Mouse (Mus musculus) heart, embryonic 10.5 days (tissue): ENCODE results near the gene Rbm5. TPM values are rescaled to one million over a fixed set of nuclear protein-coding genes. Genes with fewer than 3 reads are reported as not detected.
A peak's percentile ranks its signal among the peaks of the same experiment; 100 is the strongest.

Experiments
- DNase-seq: peaks from one replicate; pipeline ENCODE4 v3.0.0-alpha.2; 2017; ENCODE audit warnings: low spot score
- H3K27ac ChIP-seq: fragments of 300-500 bp; sonication (generic); 2 replicates; pipeline ENCODE4 v1.5.1; 2016; ENCODE audit warnings: mild to moderate bottlenecking
- H3K27me3 ChIP-seq: fragments of 300-500 bp; sonication (generic); 2 replicates; pipeline ENCODE4 v1.6.1; 2016; ENCODE audit warnings: mild to moderate bottlenecking; ENCODE audit not compliant: poor library complexity, insufficient read depth, severe bottlenecking
- H3K36me3 ChIP-seq: fragments of 300-500 bp; sonication (generic); 2 replicates; pipeline ENCODE4 v1.6.1; 2016; ENCODE audit warnings: mild to moderate bottlenecking, moderate library complexity
- H3K4me1 ChIP-seq: fragments of 300-500 bp; sonication (generic); 2 replicates; pipeline ENCODE4 v1.6.1; 2016; ENCODE audit warnings: mild to moderate bottlenecking
- H3K4me3 ChIP-seq: fragments of 300-500 bp; sonication (generic); 2 replicates; pipeline ENCODE4 v1.5.1; 2016; ENCODE audit warnings: mild to moderate bottlenecking, moderate library complexity
- H3K9me3 ChIP-seq: fragments of 300-500 bp; sonication (generic); 2 replicates; pipeline ENCODE4 v1.6.1; 2016; ENCODE audit warnings: mild to moderate bottlenecking, moderate library complexity
- WGBS: fragments of 180-500 bp; shearing (Covaris S2); methylation state at CpG from one replicate; pipeline ENCODE4 v1.1.7; 2016; 5-methylcytosine and 5-hydroxymethylcytosine counted together
- polyA plus RNA-seq: library from polyadenylated mRNA; unstranded; fragments of >200 nt; fragmentation: Nextera tagmentation; extraction: Ambion mirVana; gene quantifications from 2 replicates; pipeline ENCODE4 v1.2.1, GENCODE M21; 2016

Rbm5 gene
- polyA plus RNA-seq, 1 experiment from 2014 or later, result 159 TPM

- Histone ChIP-seq H3K27ac (no peak overlapping the region), H3K9me3 (no peaks in the 10 kb centered on the region), H3K4me1 (no peaks in the 10 kb centered on the region), H3K27me3 (no peaks in the 10 kb centered on the region), H3K4me3 (no peak overlapping the region), H3K36me3 (peaks cover 99% of the 10 kb centered on the region)
- WGBS, result 92% methylated on average over 3 of the region's 3 CpGs
- DNase-seq, result no peak
Measured at GRCm38 (mm10) chr9:107748063-107748462, 22.7 kb downstream of the Rbm5 start.

DNA sequence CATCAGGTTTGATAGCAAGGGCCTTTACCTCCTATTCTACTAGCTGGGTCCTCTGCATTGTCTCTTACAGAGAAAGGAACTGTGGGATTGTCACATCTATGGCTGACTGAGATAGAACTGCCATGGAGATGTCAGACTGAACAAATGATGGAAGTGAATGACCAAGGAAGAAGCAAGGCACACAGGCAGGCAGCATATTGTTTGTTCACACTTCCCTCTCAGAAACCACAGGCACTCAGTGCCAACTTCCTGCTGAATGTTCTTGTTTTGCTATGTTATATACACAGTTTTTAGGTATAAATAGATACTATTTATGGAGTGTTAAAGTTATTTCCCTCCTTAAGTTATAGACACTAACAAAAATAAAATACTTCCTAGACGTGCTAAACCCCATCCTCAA, 23.5 kb downstream of the Rbm5 start:
- Histone ChIP-seq H3K36me3 (peaks cover 99% of the 10 kb centered on the region), H3K4me3 (no peak overlapping the region), H3K9me3 (no peaks in the 10 kb centered on the region), H3K27me3 (no peaks in the 10 kb centered on the region), H3K4me1 (no peaks in the 10 kb centered on the region), H3K27ac (no peak overlapping the region)
- WGBS, result 94% methylated on average over 1 of the region's 1 CpGs
- no peak for DNase-seq

GRCm38 (mm10) chr9:107746679-107747078, 24.1 kb downstream of the Rbm5 start:
- no peak for DNase-seq
- H3K4me3 ChIP-seq, result no peak overlapping the region
- no peaks in the 10 kb centered on the region for H3K9me3 ChIP-seq
- no peaks in the 10 kb centered on the region for H3K4me1 ChIP-seq
- H3K36me3 ChIP-seq, result peaks cover 99% of the 10 kb centered on the region
- no peak overlapping the region for H3K27ac ChIP-seq
- 93% methylated on average over 3 of the region's 3 CpGs for WGBS
- no peaks in the 10 kb centered on the region for H3K27me3 ChIP-seq

DNA sequence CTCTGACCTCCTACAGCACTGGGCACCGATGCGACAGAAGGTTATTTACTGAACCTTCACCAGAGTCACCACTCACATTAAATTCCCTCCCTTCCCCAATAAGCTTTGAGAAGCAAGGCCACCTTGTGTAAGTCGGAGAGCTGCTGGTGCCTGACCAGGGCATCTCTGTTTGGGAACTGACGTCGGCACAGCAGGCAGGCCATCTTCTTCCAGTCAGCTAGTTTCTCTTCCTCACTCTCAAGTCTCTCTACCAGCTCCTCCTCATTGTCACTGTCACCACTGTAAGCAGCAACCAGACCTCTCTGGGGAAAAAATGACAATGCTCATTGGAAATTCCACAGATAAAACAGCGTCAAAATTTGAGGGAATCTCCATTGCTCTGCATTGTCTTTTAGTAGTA, 26.7 kb downstream of the Rbm5 start:
- no peak overlapping the region for H3K4me3 ChIP-seq
- DNase-seq, result no peak
- no peak overlapping the region for H3K27ac ChIP-seq
- no peaks in the 10 kb centered on the region for H3K4me1 ChIP-seq
- 93% methylated on average over 6 of the region's 6 CpGs for WGBS
- no peaks in the 10 kb centered on the region for H3K9me3 ChIP-seq
- no peaks in the 10 kb centered on the region for H3K27me3 ChIP-seq
- H3K36me3 ChIP-seq, result peaks cover 99% of the 10 kb centered on the region

DNA sequence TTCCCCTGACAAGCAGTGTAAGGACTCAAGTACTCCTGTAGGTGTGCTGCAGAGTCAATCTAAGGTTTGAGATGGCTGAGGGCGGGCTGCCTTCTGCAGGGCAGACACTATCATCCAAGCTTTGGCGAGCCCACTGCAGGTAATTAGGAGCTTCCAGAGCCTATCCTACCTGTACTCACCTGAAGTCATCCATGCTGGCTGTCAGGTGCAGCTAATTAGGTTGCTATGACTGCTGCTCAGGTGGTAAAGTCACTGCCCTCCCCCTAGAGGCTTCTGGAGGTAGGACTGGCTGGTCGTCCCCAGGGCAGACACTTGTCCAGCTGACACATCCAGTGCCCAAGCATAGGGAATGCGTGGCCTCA, 32.0 kb downstream of the Rbm5 start:
- H3K36me3 ChIP-seq, result peaks cover 56% of the 10 kb centered on the region
- no peak for DNase-seq

DNA sequence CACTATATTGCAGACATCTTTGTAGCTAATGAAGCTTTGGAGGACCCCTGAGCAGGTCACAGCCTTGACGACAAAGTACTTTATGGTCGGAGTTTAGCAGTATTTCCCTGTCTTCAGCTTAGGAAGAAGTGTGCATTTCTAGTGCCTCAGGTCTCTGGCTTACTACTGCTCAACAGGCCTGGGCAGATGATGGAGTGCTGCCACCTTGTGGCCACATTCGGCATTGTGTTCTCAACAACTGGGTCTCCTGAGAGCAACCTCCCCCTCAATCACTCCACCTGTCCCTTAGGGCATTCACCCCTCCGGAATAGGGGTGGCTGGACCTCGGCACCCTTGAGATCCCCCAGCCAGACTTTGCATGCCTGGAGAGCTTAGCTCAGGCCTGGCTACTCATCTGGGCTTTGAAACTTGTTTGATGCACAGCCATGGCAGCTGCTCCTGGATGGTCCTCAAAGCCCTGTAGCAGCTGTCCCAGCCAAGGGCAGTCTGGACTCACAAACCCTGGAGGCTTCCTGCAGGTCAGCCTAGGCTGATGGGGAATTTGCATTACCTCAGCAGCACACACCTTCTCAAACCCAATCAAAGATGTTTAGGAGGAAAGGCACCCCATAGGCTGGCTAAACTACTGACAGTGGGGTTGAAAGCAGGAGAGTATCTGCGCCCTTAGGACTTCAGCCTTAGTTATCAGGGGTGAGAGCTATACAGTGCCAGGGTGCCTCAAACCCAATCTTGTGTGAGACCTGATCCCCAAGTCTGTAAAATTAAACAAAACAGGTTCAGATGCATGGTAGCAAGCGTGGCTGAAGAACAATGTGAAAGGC, 32.6 kb downstream of the Rbm5 start:
- H3K27ac ChIP-seq, result no peak overlapping the region
- WGBS, result 24% methylated on average over 7 of the region's 7 CpGs

More for the DNA sequence above, 32.0 kb downstream of the Rbm5 start:
- no peaks in the 10 kb centered on the region for H3K9me3 ChIP-seq
- H3K27me3 ChIP-seq, result peaks cover 26% of the 10 kb centered on the region
- no peak overlapping the region for H3K4me3 ChIP-seq
- no peak overlapping the region for H3K27ac ChIP-seq
- WGBS, result 53% methylated on average over 4 of the region's 4 CpGs
- H3K4me1 ChIP-seq, result peaks cover 42% of the 10 kb centered on the region

DNA sequence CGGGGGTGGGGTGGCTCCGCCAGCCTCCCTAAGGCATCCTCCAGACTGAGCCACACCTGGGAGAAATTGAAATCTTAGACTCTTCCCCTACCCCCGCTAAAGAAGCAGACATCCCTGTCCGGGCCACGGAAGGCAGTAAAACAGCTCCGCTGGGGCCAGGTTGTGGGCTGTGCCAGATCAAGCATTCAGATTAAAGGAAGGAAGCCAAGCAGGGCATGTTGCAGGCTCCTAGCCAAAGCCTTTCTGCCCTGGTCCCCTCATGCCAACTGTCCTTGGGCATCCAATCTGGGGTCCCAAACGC, 34.7 kb downstream of the Rbm5 start:
- 0 out of 2 replicates have a peak overlapping the region, but pooled peaks have one; percentile 47 for H3K27ac ChIP-seq
- peaks cover 29% of the 10 kb centered on the region for H3K36me3 ChIP-seq
- WGBS, result 2% methylated on average over 7 of the region's 7 CpGs
- DNase-seq, result no peak
- peak overlapping the region; percentile 27 for H3K4me3 ChIP-seq
- peaks cover 26% of the 10 kb centered on the region for H3K27me3 ChIP-seq
- peaks cover 43% of the 10 kb centered on the region for H3K4me1 ChIP-seq
- no peaks in the 10 kb centered on the region for H3K9me3 ChIP-seq

More for the DNA sequence above, 32.6 kb downstream of the Rbm5 start:
- peaks cover 26% of the 10 kb centered on the region for H3K27me3 ChIP-seq
- H3K9me3 ChIP-seq, result no peaks in the 10 kb centered on the region
- peaks cover 42% of the 10 kb centered on the region for H3K4me1 ChIP-seq
- peak; percentile 95 for DNase-seq
- no peak overlapping the region for H3K4me3 ChIP-seq
- peaks cover 50% of the 10 kb centered on the region for H3K36me3 ChIP-seq

DNA sequence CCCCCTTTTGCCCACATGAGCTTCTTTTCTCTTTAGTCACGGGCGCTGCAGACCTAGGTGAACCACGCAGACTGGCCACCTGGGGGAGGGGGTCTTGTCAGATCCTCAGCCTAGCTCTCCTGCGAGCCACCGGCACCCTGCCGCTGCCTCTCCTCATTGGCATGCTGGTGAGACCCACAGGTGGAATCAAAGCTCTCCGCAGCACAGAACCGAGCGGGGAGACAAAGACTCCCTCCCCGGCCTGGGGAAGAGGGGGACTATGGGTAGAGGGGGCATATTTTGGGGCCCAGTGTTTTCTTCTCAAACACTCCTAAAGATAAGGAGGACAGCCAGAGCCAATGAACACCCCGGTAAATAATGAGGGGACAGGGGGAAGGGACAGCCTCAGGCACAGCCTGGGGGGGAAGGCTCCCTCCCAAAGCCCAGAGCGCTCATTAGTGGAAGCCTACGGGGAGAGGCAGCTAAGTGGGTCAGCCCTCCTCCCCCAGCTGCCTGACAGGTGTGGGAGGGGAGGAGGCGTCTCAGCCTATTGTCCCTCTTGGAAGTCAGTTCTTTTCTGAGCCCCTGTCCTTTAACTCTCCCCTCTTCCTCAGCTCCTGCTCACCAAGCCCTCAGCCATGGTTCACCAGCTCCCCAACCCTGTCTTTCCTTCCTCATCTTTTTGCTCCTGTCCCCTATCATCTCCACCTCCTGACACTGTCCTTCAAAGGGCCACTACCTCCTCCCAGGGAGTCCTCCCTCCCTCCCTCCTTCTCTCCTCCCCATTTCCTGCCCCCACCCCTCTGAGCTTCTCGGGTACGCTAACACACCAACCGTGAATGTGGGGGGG, 35.2 kb downstream of the Rbm5 start:
- Histone ChIP-seq H3K9me3 (no peaks in the 10 kb centered on the region), H3K27ac (0 out of 2 replicates have a peak overlapping the region, but pooled peaks have one; percentile 36), H3K4me3 (peak overlapping the region; percentile 27), H3K4me1 (peaks cover 48% of the 10 kb centered on the region), H3K36me3 (peaks cover 23% of the 10 kb centered on the region), H3K27me3 (peaks cover 26% of the 10 kb centered on the region)
- no peak for DNase-seq
- WGBS, result 4% methylated on average over 17 of the region's 17 CpGs

DNA sequence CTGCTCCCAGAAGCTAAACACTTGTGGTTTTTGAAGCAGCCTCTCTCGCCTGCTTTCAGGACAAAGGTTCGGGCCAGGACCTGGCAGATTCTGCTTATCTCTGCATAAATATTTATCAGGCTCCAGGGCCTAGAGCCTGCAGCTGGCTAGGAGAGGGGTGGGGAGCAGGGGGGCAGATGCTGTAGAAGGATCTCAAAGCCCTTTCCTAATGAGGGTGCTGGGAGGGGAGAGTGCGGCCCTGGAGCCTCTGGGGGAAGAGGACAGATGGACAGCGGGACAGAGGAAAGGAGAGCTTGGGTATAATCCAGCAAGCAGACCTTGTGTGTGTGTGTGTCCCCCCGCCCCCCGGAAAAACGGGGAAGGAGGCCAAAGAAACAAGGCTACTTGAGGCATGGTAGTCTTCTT, 36.2 kb downstream of the Rbm5 start:
- Histone ChIP-seq H3K4me3 (no peak overlapping the region), H3K4me1 (peaks cover 49% of the 10 kb centered on the region)
- DNase-seq, result no peak

GRCm38 (mm10) chr9:107729709-107730108, 41.1 kb downstream of the Rbm5 start:
- Histone ChIP-seq H3K4me1 (peaks cover 52% of the 10 kb centered on the region), H3K36me3 (no peaks in the 10 kb centered on the region), H3K27me3 (peaks cover 12% of the 10 kb centered on the region; the same call in 1 of the 2 replicates), H3K4me3 (no peak overlapping the region), H3K9me3 (no peaks in the 10 kb centered on the region), H3K27ac (0 out of 2 replicates have a peak overlapping the region, but pooled peaks have one; percentile 0)
- 57% methylated on average over 3 of the region's 3 CpGs for WGBS
- DNase-seq, result no peak

More for the DNA sequence above, 36.2 kb downstream of the Rbm5 start:
- Histone ChIP-seq H3K9me3 (no peaks in the 10 kb centered on the region), H3K27ac (peak overlapping the region; percentile 3; the same call in 1 of the 2 replicates), H3K27me3 (peaks cover 26% of the 10 kb centered on the region), H3K36me3 (peaks cover 13% of the 10 kb centered on the region)
- WGBS, result 21% methylated on average over 7 of the region's 7 CpGs

- no peak for DNase-seq
- Histone ChIP-seq H3K27ac (peak overlapping the region; percentile 0; the same call in 1 of the 2 replicates), H3K4me1 (peaks cover 52% of the 10 kb centered on the region), H3K36me3 (no peaks in the 10 kb centered on the region), H3K27me3 (peaks cover 8% of the 10 kb centered on the region; the same call in 1 of the 2 replicates), H3K4me3 (no peak overlapping the region), H3K9me3 (no peaks in the 10 kb centered on the region)
- WGBS, result 32% methylated on average over 6 of the region's 6 CpGs
Measured at GRCm38 (mm10) chr9:107728919-107729670, 41.7 kb downstream of the Rbm5 start.

GRCm38 (mm10) chr9:107727041-107727440, 43.8 kb downstream of the Rbm5 start:
- H3K4me1 ChIP-seq, result peaks cover 68% of the 10 kb centered on the region
- peak overlapping the region; percentile 25 for H3K27ac ChIP-seq
- H3K9me3 ChIP-seq, result no peaks in the 10 kb centered on the region
- H3K4me3 ChIP-seq, result no peak overlapping the region
- no peak for DNase-seq
- no peaks in the 10 kb centered on the region for H3K36me3 ChIP-seq
- 60% methylated on average over 3 of the region's 3 CpGs for WGBS
- peaks cover 23% of the 10 kb centered on the region for H3K27me3 ChIP-seq
